Mouse (Mus musculus): Measurements from ENCODE around the gene Hes3. TPM values are rescaled to one million over a fixed set of nuclear protein-coding genes. Genes with fewer than 3 reads are reported as not detected.

Hes3 gene
- polyA plus RNA-seq, 1 experiment from 2014 or later, result not detected

- peak overlapping the region; percentile 81 for H3K4me2 ChIP-seq (ENCODE audit: low read length)
- H3K9ac ChIP-seq (replicated peaks; ENCODE audit: low read depth, low read length), result peak overlapping the region; percentile 52; the same call in 1 of the 2 replicates
- WGBS, result 21% methylated on average over 8 of the region's 8 CpGs
- H3K9me3 ChIP-seq (ENCODE audit: control insufficient read depth, low read length), result no peaks in the 10 kb centered on the region
- H3K27ac ChIP-seq (ENCODE audit: low read length), result no peak overlapping the region
- H3K27me3 ChIP-seq (replicated peaks; ENCODE audit: control insufficient read depth, insufficient read depth, low read length), result peaks cover 38% of the 10 kb centered on the region
- peaks cover 23% of the 10 kb centered on the region for H3K4me1 ChIP-seq (replicated peaks; ENCODE audit: control insufficient read depth, insufficient read depth, low read length)
- ATAC-seq, result no peak
- H3K4me3 ChIP-seq (replicated peaks; ENCODE audit: low read length), result peak overlapping the region; percentile 54
- H3K36me3 ChIP-seq (ENCODE audit: control insufficient read depth, insufficient read depth), result no peaks in the 10 kb centered on the region; the same call in 1 of the 2 replicates
Measured at GRCm38 (mm10) chr4:152296371-152296770, 4.9 kb upstream of the Hes3 start.

GRCm38 (mm10) chr4:152295916-152296315 is 4.5 kb upstream of the Hes3 start:
- no peak overlapping the region for H3K4me3 ChIP-seq (replicated peaks; ENCODE audit: low read length)
- H3K4me1 ChIP-seq (replicated peaks; ENCODE audit: control insufficient read depth, insufficient read depth, low read length), result peaks cover 23% of the 10 kb centered on the region
- no peak overlapping the region for H3K27ac ChIP-seq (ENCODE audit: low read length)
- no peaks in the 10 kb centered on the region for H3K9me3 ChIP-seq (ENCODE audit: control insufficient read depth, low read length)
- peaks cover 43% of the 10 kb centered on the region for H3K27me3 ChIP-seq (replicated peaks; ENCODE audit: control insufficient read depth, insufficient read depth, low read length)
- WGBS, result 59% methylated on average over 4 of the region's 4 CpGs
- no peak for ATAC-seq
- H3K9ac ChIP-seq (replicated peaks; ENCODE audit: low read depth, low read length), result no peak overlapping the region
- H3K4me2 ChIP-seq (ENCODE audit: low read length), result no peak overlapping the region
- no peaks in the 10 kb centered on the region; the same call in 1 of the 2 replicates for H3K36me3 ChIP-seq (ENCODE audit: control insufficient read depth, insufficient read depth)

GRCm38 (mm10) chr4:152294188-152294929 is 2.9 kb upstream of the Hes3 start:
- Histone ChIP-seq H3K27ac (ENCODE audit: low read length) (no peak overlapping the region), H3K9ac (replicated peaks; ENCODE audit: low read depth, low read length) (no peak overlapping the region), H3K27me3 (replicated peaks; ENCODE audit: control insufficient read depth, insufficient read depth, low read length) (peaks cover 54% of the 10 kb centered on the region), H3K9me3 (ENCODE audit: control insufficient read depth, low read length) (no peaks in the 10 kb centered on the region), H3K4me2 (ENCODE audit: low read length) (no peak overlapping the region), H3K4me1 (replicated peaks; ENCODE audit: control insufficient read depth, insufficient read depth, low read length) (peaks cover 27% of the 10 kb centered on the region), H3K4me3 (replicated peaks; ENCODE audit: low read length) (no peak overlapping the region), H3K36me3 (ENCODE audit: control insufficient read depth, insufficient read depth) (no peaks in the 10 kb centered on the region)
- ATAC-seq, result no peak
- whole genome bisulfite sequencing, result 60% methylated on average over 10 of the region's 10 CpGs

GRCm38 (mm10) chr4:152292102-152292765 is 772 bp upstream of the Hes3 start:
- 7% methylated on average over 12 of the region's 12 CpGs for WGBS
- Histone ChIP-seq H3K4me2 (ENCODE audit: low read length) (no peak overlapping the region), H3K4me3 (replicated peaks; ENCODE audit: low read length) (no peak overlapping the region), H3K27me3 (replicated peaks; ENCODE audit: control insufficient read depth, insufficient read depth, low read length) (peaks cover 69% of the 10 kb centered on the region), H3K9ac (replicated peaks; ENCODE audit: low read depth, low read length) (no peak overlapping the region), H3K4me1 (replicated peaks; ENCODE audit: control insufficient read depth, insufficient read depth, low read length) (peaks cover 23% of the 10 kb centered on the region), H3K27ac (ENCODE audit: low read length) (no peak overlapping the region), H3K9me3 (ENCODE audit: control insufficient read depth, low read length) (no peaks in the 10 kb centered on the region), H3K36me3 (ENCODE audit: control insufficient read depth, insufficient read depth) (no peaks in the 10 kb centered on the region)
- no peak for ATAC-seq

- Histone ChIP-seq H3K9ac (replicated peaks; ENCODE audit: low read depth, low read length) (no peak overlapping the region), H3K9me3 (ENCODE audit: control insufficient read depth, low read length) (no peaks in the 10 kb centered on the region)
- ATAC-seq, result no peak
Measured at GRCm38 (mm10) chr4:152290991-152291390, 471 bp downstream of the Hes3 start.

GRCm38 (mm10) chr4:152290385-152290784 is 1.1 kb downstream of the Hes3 start:
- H3K27ac ChIP-seq (ENCODE audit: low read length), result no peak overlapping the region
- WGBS, result under 1% methylated on average over 39 of the region's 39 CpGs
- peak overlapping the region; percentile 64 for H3K4me2 ChIP-seq (ENCODE audit: low read length)
- H3K27me3 ChIP-seq (replicated peaks; ENCODE audit: control insufficient read depth, insufficient read depth, low read length), result peaks cover 79% of the 10 kb centered on the region
- H3K9me3 ChIP-seq (ENCODE audit: control insufficient read depth, low read length), result no peaks in the 10 kb centered on the region
- no peaks in the 10 kb centered on the region for H3K36me3 ChIP-seq (ENCODE audit: control insufficient read depth, insufficient read depth)
- peaks cover 34% of the 10 kb centered on the region for H3K4me1 ChIP-seq (replicated peaks; ENCODE audit: control insufficient read depth, insufficient read depth, low read length)
- peak overlapping the region; percentile 57 for H3K9ac ChIP-seq (replicated peaks; ENCODE audit: low read depth, low read length)
- peak overlapping the region; percentile 36 for H3K4me3 ChIP-seq (replicated peaks; ENCODE audit: low read length)
- peak; percentile 24 for ATAC-seq

More at GRCm38 (mm10) chr4:152290991-152291390, 471 bp downstream of the Hes3 start:
- 4% methylated on average over 11 of the region's 11 CpGs for WGBS
- peaks cover 32% of the 10 kb centered on the region for H3K4me1 ChIP-seq (replicated peaks; ENCODE audit: control insufficient read depth, insufficient read depth, low read length)
- no peaks in the 10 kb centered on the region for H3K36me3 ChIP-seq (ENCODE audit: control insufficient read depth, insufficient read depth)
- peak overlapping the region; percentile 64; the same call in 1 of the 2 replicates for H3K4me2 ChIP-seq (ENCODE audit: low read length)
- H3K4me3 ChIP-seq (replicated peaks; ENCODE audit: low read length), result no peak overlapping the region
- peaks cover 79% of the 10 kb centered on the region for H3K27me3 ChIP-seq (replicated peaks; ENCODE audit: control insufficient read depth, insufficient read depth, low read length)
- H3K27ac ChIP-seq (ENCODE audit: low read length), result no peak overlapping the region

GRCm38 (mm10) chr4:152288398-152288945 is 3.0 kb downstream of the Hes3 start:
- Histone ChIP-seq H3K9me3 (ENCODE audit: control insufficient read depth, low read length) (no peaks in the 10 kb centered on the region), H3K4me2 (ENCODE audit: low read length) (no peak overlapping the region), H3K4me1 (replicated peaks; ENCODE audit: control insufficient read depth, insufficient read depth, low read length) (peaks cover 35% of the 10 kb centered on the region), H3K9ac (replicated peaks; ENCODE audit: low read depth, low read length) (no peak overlapping the region), H3K27ac (ENCODE audit: low read length) (no peak overlapping the region), H3K36me3 (ENCODE audit: control insufficient read depth, insufficient read depth) (no peaks in the 10 kb centered on the region), H3K4me3 (replicated peaks; ENCODE audit: low read length) (no peak overlapping the region), H3K27me3 (replicated peaks; ENCODE audit: control insufficient read depth, insufficient read depth, low read length) (peaks cover 84% of the 10 kb centered on the region)
- WGBS, result 36% methylated on average over 18 of the region's 18 CpGs
- no peak for ATAC-seq

- ATAC-seq, result no peak
- 9% methylated on average over 19 of the region's 19 CpGs for WGBS
- no peaks in the 10 kb centered on the region for H3K36me3 ChIP-seq (ENCODE audit: control insufficient read depth, insufficient read depth)
- no peak overlapping the region for H3K4me2 ChIP-seq (ENCODE audit: low read length)
- no peaks in the 10 kb centered on the region for H3K9me3 ChIP-seq (ENCODE audit: control insufficient read depth, low read length)
- H3K27ac ChIP-seq (ENCODE audit: low read length), result no peak overlapping the region
- H3K9ac ChIP-seq (replicated peaks; ENCODE audit: low read depth, low read length), result no peak overlapping the region
- H3K27me3 ChIP-seq (replicated peaks; ENCODE audit: control insufficient read depth, insufficient read depth, low read length), result peaks cover 82% of the 10 kb centered on the region
- H3K4me1 ChIP-seq (replicated peaks; ENCODE audit: control insufficient read depth, insufficient read depth, low read length), result peaks cover 43% of the 10 kb centered on the region
- no peak overlapping the region for H3K4me3 ChIP-seq (replicated peaks; ENCODE audit: low read length)
Measured at GRCm38 (mm10) chr4:152287317-152288120, 3.9 kb downstream of the Hes3 start.

- Histone ChIP-seq H3K27ac (ENCODE audit: low read length) (no peak overlapping the region), H3K27me3 (replicated peaks; ENCODE audit: control insufficient read depth, insufficient read depth, low read length) (peaks cover 83% of the 10 kb centered on the region), H3K9ac (replicated peaks; ENCODE audit: low read depth, low read length) (peak overlapping the region; percentile 57), H3K36me3 (ENCODE audit: control insufficient read depth, insufficient read depth) (no peaks in the 10 kb centered on the region), H3K9me3 (ENCODE audit: control insufficient read depth, low read length) (no peaks in the 10 kb centered on the region), H3K4me3 (replicated peaks; ENCODE audit: low read length) (peak overlapping the region; percentile 49), H3K4me1 (replicated peaks; ENCODE audit: control insufficient read depth, insufficient read depth, low read length) (peaks cover 43% of the 10 kb centered on the region), H3K4me2 (ENCODE audit: low read length) (peak overlapping the region; percentile 69)
- ATAC-seq, result no peak
- 2% methylated on average over 26 of the region's 26 CpGs for WGBS
Measured at GRCm38 (mm10) chr4:152286887-152287286, 4.6 kb downstream of the Hes3 start.
